Mouse (Mus musculus): ENCODE measurements around the gene Arid5a. TPM values are rescaled to one million over a fixed set of nuclear protein-coding genes. Genes with fewer than 3 reads are reported as not detected.

The Arid5a gene
- total RNA-seq, 2 experiments from 2014 or later = 6.3 to 7.9 TPM

DNA sequence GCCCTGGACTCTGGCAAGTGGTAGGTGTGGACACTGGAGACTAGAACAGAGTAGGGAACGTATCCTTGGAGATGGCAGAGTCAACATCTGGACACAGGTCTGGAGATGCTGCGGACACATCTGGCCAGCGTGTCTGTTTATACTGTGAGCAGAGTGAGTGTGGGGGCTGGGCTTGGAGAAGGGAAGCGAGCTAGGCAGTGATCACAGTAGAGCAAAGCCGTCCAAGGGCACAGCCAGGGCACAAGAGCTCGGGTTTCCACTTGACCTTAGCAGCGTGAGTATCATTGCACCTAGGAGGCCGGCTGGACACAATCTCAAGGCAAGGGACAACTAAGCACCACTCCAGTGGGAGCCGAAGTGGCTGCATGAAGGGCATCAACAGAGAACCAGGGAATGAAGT, 15.5 kb downstream of the Arid5a start:
- no peak for DNase-seq (ENCODE audit: low spot score in 2 of 2)

DNA sequence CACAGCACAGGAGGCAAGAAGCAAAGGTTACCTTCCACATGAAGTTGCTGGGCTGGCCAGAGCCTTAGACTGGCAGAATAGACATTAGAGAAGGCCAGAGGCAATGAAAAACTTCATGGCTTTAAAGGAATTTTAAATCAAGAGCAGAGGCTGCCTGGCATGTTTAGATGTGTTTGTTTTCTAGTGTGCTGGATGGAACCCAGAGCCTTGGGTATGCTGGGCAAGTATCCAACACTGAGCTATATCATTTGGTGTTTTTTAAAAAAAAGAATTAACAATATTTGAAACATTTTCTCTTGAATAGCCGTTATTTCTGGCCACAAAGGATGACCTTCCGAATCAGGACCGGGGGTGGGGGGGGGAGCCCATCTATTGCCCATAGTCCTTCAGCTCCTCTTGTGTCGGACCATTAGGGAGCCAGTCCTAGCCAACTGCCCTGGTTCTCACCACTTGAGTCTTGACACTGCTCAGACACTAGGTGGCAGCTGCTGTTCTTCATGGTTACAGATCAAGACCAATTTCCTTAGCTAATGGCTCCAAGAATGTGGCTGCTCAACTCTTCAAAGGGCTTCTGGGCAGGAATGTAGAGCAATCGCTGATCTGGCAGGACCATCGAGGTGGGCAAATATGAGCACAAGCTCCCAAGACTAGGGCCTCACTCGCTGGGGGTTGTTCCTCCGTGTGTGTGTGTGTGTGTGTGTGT, 16.4 kb downstream of the Arid5a start:
- DNase-seq (ENCODE audit: low spot score in 2 of 2) = no peak

- DNase-seq (ENCODE audit: low spot score in 2 of 2) = no peak
These were observed 18.4 kb downstream of the Arid5a start for GRCm38 (mm10) chr1:36325900-36326321.

DNA sequence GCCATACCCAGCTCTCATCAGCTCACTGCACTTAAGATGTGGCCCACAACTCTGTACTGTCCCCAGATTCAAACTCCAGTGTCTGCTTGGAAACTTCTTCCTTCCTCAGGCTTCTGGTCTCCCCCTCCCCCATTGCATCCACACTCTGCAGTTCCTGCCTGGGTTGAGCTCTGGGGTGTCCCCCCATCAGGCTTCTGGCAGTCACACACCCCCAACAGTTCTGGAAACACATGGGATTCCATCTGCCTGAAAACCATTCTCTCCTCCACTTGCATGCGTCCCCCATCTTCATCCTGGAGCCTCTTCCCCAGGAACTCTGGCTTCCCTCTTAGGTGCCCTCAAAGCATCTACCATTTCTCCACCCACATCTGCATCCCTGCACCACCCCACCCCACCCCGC, 19.3 kb downstream of the Arid5a start:
- DNase-seq (ENCODE audit: low spot score in 2 of 2) = no peak

GRCm38 (mm10) chr1:36331743-36332142, 24.2 kb downstream of the Arid5a start:
- DNase-seq (ENCODE audit: low spot score in 2 of 2) = no peak

DNA sequence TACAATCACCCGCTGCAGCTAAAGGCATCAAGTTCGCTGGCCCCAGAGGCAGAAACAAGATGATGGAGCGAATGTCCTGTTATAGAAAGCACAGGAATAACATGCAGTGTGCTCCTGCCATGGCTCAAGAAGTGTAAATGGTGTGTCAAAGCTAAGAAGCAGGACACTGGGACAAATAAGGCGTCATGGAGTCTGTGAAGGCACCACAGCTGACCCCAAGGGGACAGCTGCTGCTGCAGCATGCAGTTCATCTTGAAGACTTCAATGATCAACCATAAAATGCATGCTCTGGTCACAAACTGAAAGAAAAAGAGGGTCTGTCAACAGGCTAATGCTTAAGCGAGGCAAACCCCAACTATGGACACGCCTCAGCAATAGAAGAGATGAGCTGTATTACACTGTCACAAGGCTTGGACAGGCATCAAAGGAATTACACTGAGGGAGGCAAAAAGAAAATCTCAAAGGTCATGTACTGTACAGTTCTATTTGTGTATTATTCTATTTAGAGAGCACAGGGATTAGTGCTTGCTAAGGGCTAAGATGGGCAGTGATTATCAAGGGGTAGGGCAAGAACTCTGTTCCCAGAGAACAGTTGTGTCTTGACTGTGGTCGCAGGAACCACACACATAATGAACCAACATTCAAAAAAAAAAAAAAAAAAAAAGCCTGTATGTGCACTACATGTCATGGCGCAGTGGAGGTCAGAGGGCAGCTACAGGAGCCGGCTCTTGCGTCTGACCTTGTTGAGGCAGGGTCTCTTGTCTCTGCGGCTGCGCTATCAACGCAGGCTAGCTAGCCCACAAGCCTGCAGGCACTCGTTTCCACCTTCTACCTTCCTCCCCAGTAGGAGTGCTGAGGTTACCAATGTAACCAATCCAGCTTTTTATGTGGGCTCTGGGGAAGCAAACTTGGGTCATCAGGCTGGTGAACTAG, 25.7 kb downstream of the Arid5a start:
- no peak for DNase-seq (ENCODE audit: low spot score in 2 of 2)

- no peak for DNase-seq (ENCODE audit: low spot score in 2 of 2)
These were observed 35.0 kb downstream of the Arid5a start for GRCm38 (mm10) chr1:36342547-36342946.

DNA sequence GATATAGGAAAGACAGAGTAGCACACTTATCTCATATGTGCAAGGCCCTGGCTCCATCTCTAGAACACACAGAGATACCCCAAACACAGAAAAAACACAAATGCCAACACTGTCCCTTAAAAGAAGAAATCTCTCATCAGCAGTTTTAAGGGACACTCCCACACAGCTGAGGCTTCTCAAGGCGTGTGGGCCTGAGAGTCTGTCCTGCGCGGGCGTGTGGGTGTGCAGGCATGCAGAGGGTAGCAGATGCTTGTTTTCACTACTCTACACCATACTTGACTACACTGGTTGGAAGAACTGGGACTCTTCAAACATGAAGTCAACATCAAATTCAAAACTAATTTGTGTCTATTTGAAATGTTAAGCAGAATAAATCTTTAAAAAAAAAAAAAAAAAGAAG, 44.8 kb downstream of the Arid5a start:
- no peak for DNase-seq (ENCODE audit: low spot score in 2 of 2)

DNA sequence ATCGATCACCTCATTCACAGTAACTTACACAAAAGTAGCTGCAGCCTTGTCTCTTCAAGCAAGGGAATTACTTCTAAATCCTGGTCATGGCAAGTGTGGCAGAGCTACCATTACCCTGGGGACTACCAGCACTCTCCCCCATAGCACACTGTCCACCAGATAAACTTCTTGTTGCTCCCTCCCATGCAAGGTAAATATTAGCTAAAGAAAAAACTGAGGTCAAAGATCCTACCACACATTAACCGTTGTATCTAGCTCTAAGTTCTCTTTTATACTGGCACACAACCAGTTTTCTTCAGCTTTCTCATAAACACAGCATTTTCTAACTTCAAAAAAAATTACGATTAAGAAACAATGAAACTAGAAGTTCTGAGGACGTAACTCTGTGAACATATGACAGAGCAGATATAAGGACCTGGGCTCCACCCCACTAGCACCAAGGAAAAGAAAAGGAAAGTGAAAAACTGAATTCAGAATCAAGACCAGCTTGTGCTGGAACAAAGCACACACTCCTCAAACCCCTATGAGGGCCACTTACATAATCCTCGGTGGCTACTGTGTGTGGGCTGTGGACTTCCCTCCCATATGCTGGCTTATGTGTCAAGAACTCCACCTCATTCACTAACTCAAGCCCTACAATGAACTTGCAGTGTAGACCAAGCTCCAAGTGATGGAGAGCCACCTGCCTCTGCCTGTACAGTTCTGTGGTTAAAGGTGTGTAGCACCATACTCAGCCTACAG, 49.6 kb downstream of the Arid5a start:
- DNase-seq (ENCODE audit: low spot score in 2 of 2) = no peak

- DNase-seq (ENCODE audit: low spot score in 2 of 2) = no peak
These were observed 60.2 kb downstream of the Arid5a start for GRCm38 (mm10) chr1:36367698-36368097.

DNA sequence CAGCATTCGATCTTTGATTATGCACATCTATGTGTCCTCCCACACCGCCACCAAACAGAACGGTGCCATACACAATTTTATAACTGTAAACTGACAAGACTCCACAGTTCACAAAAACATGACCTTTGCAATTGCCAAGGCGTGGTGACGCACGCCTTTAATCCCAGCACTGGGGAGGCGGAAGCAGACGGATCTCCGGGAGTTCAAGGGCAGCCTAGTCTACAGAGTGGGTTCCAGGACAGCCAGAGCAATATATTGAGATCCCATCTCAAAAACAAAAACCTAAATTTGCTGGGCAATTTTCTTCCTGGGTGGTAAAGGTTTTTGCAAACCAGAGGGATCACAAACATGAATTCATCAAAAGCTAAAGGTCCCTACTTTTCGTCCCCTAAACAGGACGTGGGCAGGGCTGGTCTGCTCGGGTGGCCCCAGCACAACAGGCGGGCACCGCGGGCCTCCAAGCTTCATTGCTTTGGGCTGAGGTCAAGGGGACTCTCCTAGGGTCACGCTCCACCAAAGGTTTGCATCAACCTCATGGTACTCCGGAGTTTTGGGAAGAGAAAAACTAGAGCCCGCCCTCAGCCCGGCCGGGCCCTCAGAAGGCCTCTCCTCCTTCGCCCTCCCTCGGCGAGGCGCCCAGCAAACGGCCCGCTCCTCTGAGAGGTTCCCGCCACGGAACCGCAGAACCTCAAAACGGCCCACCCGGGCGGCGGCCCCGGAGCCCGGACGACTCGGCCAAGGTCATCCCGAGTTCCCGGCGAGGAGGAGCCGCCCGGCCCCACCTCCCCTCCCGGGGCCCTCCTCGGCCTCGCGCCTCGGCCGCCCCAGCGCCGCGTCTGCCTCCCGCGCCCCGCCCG, 60.8 kb downstream of the Arid5a start:
- peak; percentile 38 to 49 for DNase-seq (ENCODE audit: low spot score in 2 of 2)

DNA sequence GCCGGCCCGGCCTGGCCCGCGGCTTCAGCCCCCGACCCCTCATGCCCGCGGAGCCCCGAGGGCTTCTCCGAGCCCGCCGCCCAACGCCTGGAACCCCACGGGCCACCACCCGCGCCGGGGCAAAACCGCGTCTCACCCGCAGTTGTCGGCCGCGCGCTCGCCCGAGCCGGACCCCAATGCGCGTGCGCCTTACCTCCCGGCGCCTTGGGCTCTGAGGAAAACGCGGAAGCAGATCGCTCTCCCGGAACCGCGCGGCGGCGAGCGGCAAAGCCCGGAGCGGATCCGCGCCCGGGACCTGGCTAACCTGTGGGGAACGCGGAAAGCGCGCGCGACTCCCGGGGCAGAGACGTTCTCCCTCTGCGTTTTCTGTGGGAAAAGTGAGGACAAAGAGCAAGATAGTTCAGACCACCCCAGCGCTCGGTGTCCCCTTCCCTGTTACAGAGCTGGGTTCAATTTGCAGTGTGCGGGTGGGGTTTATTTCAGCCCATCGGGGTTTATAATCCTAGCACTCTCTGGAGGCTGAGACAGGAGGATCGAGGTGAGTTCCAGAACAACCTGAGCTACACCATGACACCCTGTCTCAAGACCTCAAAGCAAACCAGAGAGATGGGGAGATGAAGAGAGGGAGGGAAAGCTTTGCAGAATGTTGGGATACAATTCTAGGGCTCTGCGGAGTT, 61.6 kb downstream of the Arid5a start, which contains the start of gene Kansl3:
Gene Kansl3 (minus strand): TSS at position 213 of the 677 bp plus-strand sequence.
- DNase-seq (ENCODE audit: low spot score in 2 of 2) = peak; percentile 92 to 94

DNA sequence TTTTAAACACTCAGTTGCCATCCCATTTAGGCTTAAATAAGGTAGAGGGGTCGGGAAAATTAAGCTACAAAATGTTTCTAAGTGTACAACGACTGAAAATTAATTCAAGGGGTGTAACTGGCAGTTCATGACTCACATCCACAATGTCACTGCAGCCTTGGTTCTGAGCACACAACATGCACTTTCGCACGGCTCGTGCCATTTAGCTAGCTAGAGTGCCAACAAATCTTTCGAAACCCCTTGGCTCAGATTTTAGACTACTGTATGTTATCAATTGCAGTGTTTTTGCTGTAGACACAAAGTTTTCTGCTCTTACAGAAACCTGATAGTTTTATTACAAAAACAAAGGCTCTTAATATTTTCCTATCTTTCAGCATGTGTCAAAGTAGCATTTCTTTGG, 63.4 kb downstream of the Arid5a start:
- DNase-seq (ENCODE audit: low spot score in 2 of 2) = peak in 1 of 2 experiments; percentile 28

DNA sequence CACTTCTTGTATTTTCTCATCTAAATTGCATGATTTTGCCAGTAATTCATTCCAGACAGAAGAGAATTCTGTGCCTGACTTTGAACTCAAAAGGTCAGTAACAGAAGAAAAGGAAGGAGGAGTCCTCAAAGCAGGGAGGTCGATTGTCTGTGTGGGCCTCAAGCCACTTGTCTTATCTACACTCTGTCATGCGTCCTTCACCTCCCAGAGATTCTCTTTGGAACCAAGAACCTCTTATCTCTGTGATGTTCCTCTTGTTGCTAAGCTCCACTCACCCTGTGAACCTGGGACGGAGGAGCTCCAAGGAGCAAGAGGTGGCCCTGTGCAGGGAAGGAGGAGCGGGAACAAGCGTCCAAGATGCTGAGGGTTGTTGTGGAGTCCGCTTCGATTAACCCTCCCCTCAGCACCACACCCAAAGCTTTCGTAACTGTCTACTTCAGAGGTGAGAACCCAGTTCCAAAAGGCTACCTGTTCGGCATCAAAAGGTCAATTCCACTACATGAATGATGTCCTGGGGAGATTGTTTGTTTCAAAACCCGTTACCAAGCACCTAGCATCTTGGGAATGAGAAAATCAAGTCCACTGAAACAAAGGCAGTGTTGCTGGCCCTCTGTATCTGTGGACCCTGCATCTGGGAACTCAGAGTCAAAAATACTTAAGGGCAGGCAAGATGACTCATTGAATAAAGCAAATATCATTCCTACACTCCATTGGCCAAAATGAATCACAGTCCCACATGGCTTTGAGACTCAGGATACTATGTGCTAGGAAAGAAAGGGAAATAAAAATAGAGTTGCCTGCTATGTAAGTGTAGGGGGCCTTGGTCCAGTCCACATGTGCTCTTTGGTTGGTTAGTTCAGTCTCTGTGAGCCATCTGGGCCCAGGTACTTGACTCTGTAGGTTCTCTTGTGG, 64.7 kb downstream of the Arid5a start, which contains the start of gene Fer1l5:
Gene Fer1l5 (plus strand): TSS at position 358 of the 912 bp plus-strand sequence.
- DNase-seq (ENCODE audit: low spot score in 2 of 2) = no peak
